Mouse (Mus musculus) testis, adult 2 months (tissue): ENCODE results near the gene 6430628N08Rik.

ENCODE experiments used
- CTCF ChIP-seq: fragments of 200-500 bp; IDR thresholded peaks from 2 replicates; pipeline ENCODE4 v1.5.1; 2012; ENCODE audit warnings: low read depth, mild to moderate bottlenecking, inconsistent platforms, low read length, moderate library complexity; ENCODE audit not compliant: control insufficient read depth, insufficient read depth, insufficient replicate concordance
- POLR2A ChIP-seq: fragments of 200-500 bp; IDR thresholded peaks from 2 replicates; pipeline ENCODE4 v1.6.1; 2012; ENCODE audit warnings: low read depth, mild to moderate bottlenecking, inconsistent platforms, low read length, moderate library complexity; ENCODE audit not compliant: control insufficient read depth

- no peak for TF ChIP-seq CTCF
- TF ChIP-seq POLR2A = no peak
Measured at GRCm38 (mm10) chr4:115941242-115941820, 50.9 kb downstream of the 6430628N08Rik start.
